ENCODE assay signal across 7 mouse cellular contexts in genomic region chrY:90729816-90730303, GRCm38 (mm10).
DNase-seq lines count a peak whose midpoint lies in the region.
"Not testable (repeated sequence)": the region's sequence is repeated elsewhere in the genome, so short reads cannot be mapped to it uniquely, and the experiment has no call there.

No protein-coding gene starts in this region.

- H3K27me3 ChIP-seq in splenic B cell, adult 2 months (ENCODE audit: control insufficient read depth, insufficient read depth, low read length, poor library complexity, severe bottlenecking) = not testable (repeated sequence)

- DNase-seq in 416B (ENCODE audit: low read depth) (peak; percentile 5), ES-CJ7 (ENCODE audit: low read depth, low spot score) (peak; percentile 55), MN1 (ENCODE audit: low spot score) (peak; percentile 5), ZHBTc4 (ENCODE audit: low read depth, low spot score) (peak; percentile 86)
- peak; percentile 0 for DNase-seq in CD4-positive helper T cell, adult 2 months (ENCODE audit: low read depth, low spot score)
- peak; percentile 17 for DNase-seq in naive thymus-derived CD4-positive, alpha-beta T cell, adult 2 months (ENCODE audit: low read depth)
- peak; percentile 76 for DNase-seq in splenic B cell, adult 2 months (ENCODE audit: low read depth, low spot score)

- H3K36me3 ChIP-seq in splenic B cell, adult 2 months (ENCODE audit: control insufficient read depth, insufficient read depth, low read length, poor library complexity, severe bottlenecking) = not testable (repeated sequence)

Comparison
In these comparisons a context has a peak if more than half of its experiments do, and no peak if none do; other contexts are left out.
1. Peak in every context shown above with its lines: DNase-seq.
2. DNase-seq: peak in every context shown above with its lines; median percentile 86 in ZHBTc4; 76 in splenic B cell, adult 2 months; 55 in ES-CJ7; 17 in naive thymus-derived CD4-positive, alpha-beta T cell, adult 2 months; 5 in 416B; 5 in MN1; 0 in CD4-positive helper T cell, adult 2 months.